Mouse (Mus musculus) left cerebral cortex, postnatal 36 days (tissue): Measurements from ENCODE around the gene Bhlha15. TPM values are rescaled to one million over a fixed set of nuclear protein-coding genes. Genes with fewer than 3 reads are reported as not detected.

Experiments
- DNase-seq, 2 experiments: peaks; one replicate each; pipeline ENCODE4 v3.0.0; 2021 to 2022; ENCODE audit warnings: low spot score in 2 of 2, mixed read lengths in 1 of 2
- intact Hi-C: fragments of 180-260 bp; cut with DNase I; formaldehyde crosslinking; loops from one replicate; pipeline ENCODE4 v1.15.1; 2025
- total RNA-seq, 2 experiments: library from RNA; stranded (reverse); gene quantifications; 2 replicates each; pipeline ENCODE4 v1.2.3; 2021

The Bhlha15 gene
- total RNA-seq, 2 experiments from 2014 or later, result 0.22 to 0.43 TPM

- intact Hi-C loops, result loop anchor here (5.0 kb wide), 1 partner anchor 33 kb away; no protein-coding TSS in a partner anchor
- DNase-seq, result no peak
Measured at GRCm38 (mm10) chr5:144223899-144224816, 34.1 kb downstream of the Bhlha15 start.

DNA sequence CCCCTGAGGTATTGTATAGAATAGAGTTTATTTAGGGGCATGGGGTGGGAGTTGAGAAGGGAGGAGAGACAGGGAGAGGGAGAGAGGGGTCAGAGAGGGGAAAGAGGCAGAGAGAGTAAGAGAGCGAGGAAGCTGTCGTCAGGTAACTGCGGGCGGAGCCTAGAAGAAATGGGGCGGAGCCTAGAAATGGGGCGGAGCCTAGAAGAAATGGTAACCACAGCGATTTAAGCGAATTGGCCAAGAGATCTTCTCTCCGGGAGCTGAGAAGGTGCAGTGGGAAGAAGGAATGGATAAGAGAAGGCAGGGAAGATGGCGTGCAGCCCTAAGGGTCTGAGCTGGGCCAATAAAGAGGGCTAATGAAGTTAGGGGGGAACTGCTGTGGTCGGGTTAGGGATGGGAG is 36.1 kb downstream of the Bhlha15 start:
- intact Hi-C loops, result no loop called here
- no peak for DNase-seq

- DNase-seq, result no peak
- intact Hi-C loops, result no loop called here
Measured at GRCm38 (mm10) chr5:144230216-144230615, 40.1 kb downstream of the Bhlha15 start.

DNA sequence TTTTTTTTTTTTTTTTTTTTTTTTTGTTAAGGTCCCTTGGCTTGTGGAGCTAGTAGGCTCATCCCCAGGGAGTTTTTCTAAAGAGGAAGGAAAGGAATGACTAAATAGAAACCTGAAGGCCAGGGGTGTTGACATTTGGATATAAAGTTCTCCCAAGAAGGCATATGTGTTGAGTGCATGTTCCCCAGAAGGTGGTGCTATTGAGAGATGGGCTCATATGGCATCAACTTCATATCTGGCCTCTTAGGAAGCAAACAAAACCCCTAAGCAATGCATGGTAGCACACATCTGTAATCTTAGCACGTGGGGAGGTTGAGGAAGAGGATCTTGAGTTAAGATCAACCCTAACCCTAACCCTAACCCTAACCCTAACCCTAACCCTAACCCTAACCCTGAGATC is 41.3 kb downstream of the Bhlha15 start:
- intact Hi-C loops, result no loop called here

GRCm38 (mm10) chr5:144232531-144232930 is 42.4 kb downstream of the Bhlha15 start:
- no peak for DNase-seq
- intact Hi-C loops, result no loop called here

More for the DNA sequence above, 41.3 kb downstream of the Bhlha15 start:
- no peak for DNase-seq

- intact Hi-C loops, result no loop called here
- DNase-seq, result no peak
Measured at GRCm38 (mm10) chr5:144234222-144234621, 44.1 kb downstream of the Bhlha15 start.

DNA sequence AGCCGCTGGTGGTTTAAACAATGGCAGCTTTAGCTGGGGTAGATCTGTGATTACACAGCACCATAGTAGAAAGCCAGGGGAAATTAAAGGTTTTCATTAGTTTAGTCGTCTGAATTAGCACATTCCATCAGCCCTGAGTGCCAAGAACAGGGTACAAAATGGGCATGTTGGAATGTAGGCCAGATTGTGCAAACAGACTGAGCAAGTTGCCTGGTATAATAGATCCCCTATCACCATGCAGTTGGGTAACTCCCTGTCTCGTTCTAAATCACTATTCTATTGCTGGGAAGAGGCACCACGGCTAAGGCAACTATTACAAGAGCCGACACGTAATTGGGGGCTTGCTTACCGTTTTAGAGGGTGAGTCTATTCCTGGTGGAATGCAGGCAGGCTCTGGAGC is 44.6 kb downstream of the Bhlha15 start:
- no peak for DNase-seq
- intact Hi-C loops, result no loop called here

DNA sequence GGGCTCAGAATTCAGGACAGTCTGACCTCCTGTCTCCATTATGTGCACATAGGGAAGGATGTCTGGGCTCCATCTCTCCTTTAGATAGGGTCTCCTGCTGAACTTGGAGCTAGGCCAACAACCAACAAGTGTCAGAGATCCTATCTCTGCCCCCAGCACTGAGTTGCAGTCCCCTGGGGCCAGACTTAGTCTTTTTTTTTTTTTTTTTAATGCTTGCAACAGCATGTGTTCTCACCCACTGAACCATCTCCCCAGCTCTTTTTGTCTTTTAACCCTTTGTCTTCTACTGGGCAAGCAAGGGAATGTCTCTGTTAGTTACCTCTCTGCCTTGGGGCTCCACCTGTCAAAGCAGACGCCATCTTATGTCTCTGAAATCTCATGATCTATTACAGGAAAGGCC is 48.9 kb downstream of the Bhlha15 start:
- intact Hi-C loops, result no loop called here
- no peak for DNase-seq

Other genes with a start within 250 kb of the Bhlha15 start
- gene Ccz1, start 175.4 kb upstream of the Bhlha15 start, total RNA-seq, result 10 to 100 TPM; 43.0 to 45.0 TPM
- 1 to 10 TPM; 2.2 to 3.8 TPM for gene Ocm, start 163.6 kb upstream of the Bhlha15 start, total RNA-seq
- 100 to 1,000 TPM; 163 to 182 TPM for gene Lmtk2, start 89.8 kb upstream of the Bhlha15 start, total RNA-seq
- gene Tecpr1, start 33.3 kb downstream of the Bhlha15 start, total RNA-seq, result 10 to 100 TPM; 86.2 to 93.0 TPM
- gene Bri3, start 54.2 kb downstream of the Bhlha15 start, total RNA-seq, result 10 to 100 TPM; 68.4 to 79.1 TPM
- gene Baiap2l1, start 167.8 kb downstream of the Bhlha15 start, total RNA-seq, result under 1 TPM; 0.37 to 0.61 TPM